Mouse (Mus musculus) stomach, adult 2 months (tissue): Measurements from ENCODE around the gene Grsf1. TPM values are rescaled to one million over a fixed set of nuclear protein-coding genes. Genes with fewer than 3 reads are reported as not detected.

Experiments
- polyA plus RNA-seq: library from polyadenylated mRNA; depleted of rRNA; stranded (reverse); fragments of >200 nt; gene quantifications from 2 replicates; pipeline ENCODE4 v1.2.3, GENCODE M21; 2012; rRNA removed

The Grsf1 gene
- polyA plus RNA-seq, result 14.7 and 30.1 TPM in 2 replicates

GRCm38 (mm10) chr5:88675443-88676387 lies at the start of gene Grsf1:
Gene Grsf1 (minus strand): TSS chr5:88676171.

DNA sequence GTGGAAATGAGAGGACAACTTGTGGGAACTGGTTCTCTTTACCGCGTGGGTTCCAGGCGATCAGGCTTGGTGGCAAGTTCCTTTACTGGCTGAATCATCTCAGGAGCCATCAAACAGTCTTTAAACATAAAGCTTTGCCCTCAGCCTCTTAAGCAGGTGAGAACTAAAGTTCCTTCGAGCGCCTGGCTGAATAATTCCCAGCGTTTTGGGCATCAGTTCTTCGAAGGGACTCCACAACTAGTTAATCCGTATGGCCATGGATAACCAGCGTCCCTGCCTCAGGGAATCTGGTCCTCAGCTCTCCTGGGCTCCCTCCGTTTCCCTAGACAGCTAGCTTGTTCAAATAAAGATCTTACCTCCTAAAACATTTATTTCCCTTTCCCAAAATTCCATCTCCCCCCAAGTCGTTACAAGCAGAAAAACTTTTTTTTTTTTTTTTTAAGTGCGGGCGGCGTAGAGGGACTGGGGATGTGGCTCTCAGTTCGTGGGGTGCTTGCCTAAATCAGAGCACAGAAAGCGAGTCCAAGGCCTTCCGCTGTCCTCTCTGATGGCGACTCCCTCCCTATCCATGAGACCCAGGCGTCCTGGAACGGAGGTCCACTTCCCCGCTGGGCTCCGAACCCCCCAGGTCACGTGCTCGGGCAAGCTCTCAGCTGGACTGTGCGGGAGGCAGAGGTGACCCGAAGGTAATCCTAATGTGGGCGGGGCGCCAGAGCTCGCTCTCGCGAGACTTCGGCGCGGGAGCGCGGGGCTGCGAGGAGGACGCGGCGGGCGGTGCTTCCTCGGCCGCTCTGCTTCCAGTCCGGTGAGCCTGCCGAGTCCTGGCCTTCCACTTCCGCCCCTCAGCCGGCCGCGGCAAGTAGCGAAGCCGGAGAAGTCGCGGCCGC lies 44.4 kb upstream of the Grsf1 start, which contains the start of gene Mob1b:
Mob1b (plus strand) TSS at position 740 of the 887 bp plus-strand sequence.

Other genes with a start within 250 kb of the Grsf1 start
- gene Ambn, start 220.2 kb downstream of the Grsf1 start, polyA plus RNA-seq, result not detected in 2 replicates
- gene Enam, start 188.2 kb downstream of the Grsf1 start, polyA plus RNA-seq, result not detected in 2 replicates
- gene Jchain, start 148.3 kb downstream of the Grsf1 start, polyA plus RNA-seq, result 1.3 and 2.0 TPM in 2 replicates
- gene Utp3, start 121.7 kb downstream of the Grsf1 start, polyA plus RNA-seq, result 1.8 and 2.5 TPM in 2 replicates
- gene Rufy3, start 111.1 kb downstream of the Grsf1 start, polyA plus RNA-seq, result 2.4 and 3.4 TPM in 2 replicates
- gene Mob1b, start 44.7 kb upstream of the Grsf1 start, polyA plus RNA-seq, result 1.6 and 1.7 TPM in 2 replicates
- gene Dck, start 88.8 kb upstream of the Grsf1 start, polyA plus RNA-seq, result 0.75 and 0.97 TPM in 2 replicates
- gene Slc4a4, start 210.6 kb upstream of the Grsf1 start, polyA plus RNA-seq, result 1.8 and 2.4 TPM in 2 replicates